Mouse (Mus musculus): Measurements from ENCODE around the gene Wdr3. TPM values are rescaled to one million over a fixed set of nuclear protein-coding genes. Genes with fewer than 3 reads are reported as not detected.

The Wdr3 gene
- polyA plus RNA-seq (2015; fragmentation: Nextera tagmentation; extraction: Ambion mirVana): 28.1 and 34.3 TPM in 2 replicates

- Histone ChIP-seq H3K4me3 (replicated peaks) (peak within 1 kb of the TSS; percentile 94), H3K27ac (replicated peaks) (peak within 1 kb of the TSS; percentile 96), H3K9ac (replicated peaks) (peak within 1 kb of the TSS; percentile 98), H3K36me3 (peaks cover 31% of the 10 kb centered on the region), H3K4me1 (peaks cover 26% of the 10 kb centered on the region), H3K4me2 (peak within 1 kb of the TSS; percentile 75), H3K9me3 (replicated peaks) (no peaks in the 10 kb centered on the region), H3K27me3 (replicated peaks) (no peaks in the 10 kb centered on the region)
- WGBS: 0% methylated on average over 55 of the region's 55 CpGs
- peak; percentile 100 for ATAC-seq (ENCODE audit: low FRiP score)
Observed at GRCm38 (mm10) chr3:100162315-100163105, at the start of gene Wdr3, which contains the start of gene Gdap2. Gene Wdr3 (minus strand): TSS chr3:100162407. Gene Gdap2 (plus strand): TSS chr3:100162381.

- H3K36me3 ChIP-seq: peaks cover 54% of the 10 kb centered on the region
- no peak for ATAC-seq (ENCODE audit: low FRiP score)
- no peak overlapping the region for H3K27ac ChIP-seq (replicated peaks)
Observed at GRCm38 (mm10) chr3:100206973-100207372, 44.8 kb upstream of the Wdr3 start.

GRCm38 (mm10) chr3:100201554-100201953 is 39.3 kb upstream of the Wdr3 start:
- ATAC-seq (ENCODE audit: low FRiP score): no peak
- H3K4me2 ChIP-seq: no peak overlapping the region
- WGBS: 94% methylated on average over 7 of the region's 7 CpGs
- H3K9ac ChIP-seq (replicated peaks): no peak overlapping the region
- H3K4me1 ChIP-seq: no peaks in the 10 kb centered on the region
- no peak overlapping the region for H3K4me3 ChIP-seq (replicated peaks)
- no peaks in the 10 kb centered on the region for H3K9me3 ChIP-seq (replicated peaks)
- H3K36me3 ChIP-seq: peaks cover 69% of the 10 kb centered on the region
- H3K27ac ChIP-seq (replicated peaks): no peak overlapping the region
- H3K27me3 ChIP-seq (replicated peaks): no peaks in the 10 kb centered on the region

More at GRCm38 (mm10) chr3:100206973-100207372, 44.8 kb upstream of the Wdr3 start:
- H3K9me3 ChIP-seq (replicated peaks): no peaks in the 10 kb centered on the region
- no peaks in the 10 kb centered on the region for H3K27me3 ChIP-seq (replicated peaks)
- H3K4me1 ChIP-seq: no peaks in the 10 kb centered on the region
- no peak overlapping the region for H3K4me3 ChIP-seq (replicated peaks)
- H3K4me2 ChIP-seq: no peak overlapping the region
- WGBS: 87% methylated on average over 1 of the region's 1 CpGs
- no peak overlapping the region for H3K9ac ChIP-seq (replicated peaks)

GRCm38 (mm10) chr3:100194210-100194609 is 32.0 kb upstream of the Wdr3 start:
- H3K36me3 ChIP-seq: peaks cover 45% of the 10 kb centered on the region
- H3K4me3 ChIP-seq (replicated peaks): no peak overlapping the region
- peaks cover 4% of the 10 kb centered on the region; the same call in 1 of the 2 replicates for H3K4me1 ChIP-seq
- no peak for ATAC-seq (ENCODE audit: low FRiP score)
- no peaks in the 10 kb centered on the region for H3K27me3 ChIP-seq (replicated peaks)
- H3K9ac ChIP-seq (replicated peaks): no peak overlapping the region
- no peaks in the 10 kb centered on the region for H3K9me3 ChIP-seq (replicated peaks)
- WGBS: 46% methylated on average over 5 of the region's 5 CpGs
- H3K27ac ChIP-seq (replicated peaks): no peak overlapping the region
- H3K4me2 ChIP-seq: no peak overlapping the region

- H3K36me3 ChIP-seq: peaks cover 41% of the 10 kb centered on the region
- ATAC-seq (ENCODE audit: low FRiP score): peak; percentile 80
Observed at GRCm38 (mm10) chr3:100189861-100190260, 27.7 kb upstream of the Wdr3 start.

GRCm38 (mm10) chr3:100189444-100189843 is 27.2 kb upstream of the Wdr3 start:
- ATAC-seq (ENCODE audit: low FRiP score): peak; percentile 91
- Histone ChIP-seq H3K27ac (replicated peaks) (0 out of 2 replicates have a peak overlapping the region, but pooled peaks have one; percentile 13), H3K36me3 (peaks cover 44% of the 10 kb centered on the region)

More at GRCm38 (mm10) chr3:100189861-100190260, 27.7 kb upstream of the Wdr3 start:
- Histone ChIP-seq H3K27ac (replicated peaks) (0 out of 2 replicates have a peak overlapping the region, but pooled peaks have one; percentile 13), H3K9ac (replicated peaks) (no peak overlapping the region), H3K4me2 (no peak overlapping the region), H3K4me3 (replicated peaks) (no peak overlapping the region), H3K27me3 (replicated peaks) (no peaks in the 10 kb centered on the region), H3K9me3 (replicated peaks) (no peaks in the 10 kb centered on the region), H3K4me1 (peaks cover 4% of the 10 kb centered on the region; the same call in 1 of the 2 replicates)
- 52% methylated on average over 11 of the region's 11 CpGs for WGBS

GRCm38 (mm10) chr3:100180471-100180870 is 18.3 kb upstream of the Wdr3 start:
- H3K4me3 ChIP-seq (replicated peaks): no peak overlapping the region
- no peaks in the 10 kb centered on the region for H3K9me3 ChIP-seq (replicated peaks)
- H3K9ac ChIP-seq (replicated peaks): no peak overlapping the region
- no peak for ATAC-seq (ENCODE audit: low FRiP score)
- 88% methylated on average over 3 of the region's 3 CpGs for WGBS
- H3K4me1 ChIP-seq: no peaks in the 10 kb centered on the region
- H3K36me3 ChIP-seq: peaks cover 76% of the 10 kb centered on the region
- H3K27ac ChIP-seq (replicated peaks): no peak overlapping the region
- no peaks in the 10 kb centered on the region for H3K27me3 ChIP-seq (replicated peaks)
- H3K4me2 ChIP-seq: no peak overlapping the region

More at GRCm38 (mm10) chr3:100189444-100189843, 27.2 kb upstream of the Wdr3 start:
- no peak overlapping the region for H3K4me3 ChIP-seq (replicated peaks)
- H3K9ac ChIP-seq (replicated peaks): no peak overlapping the region
- H3K27me3 ChIP-seq (replicated peaks): no peaks in the 10 kb centered on the region
- H3K4me2 ChIP-seq: no peak overlapping the region
- H3K9me3 ChIP-seq (replicated peaks): no peaks in the 10 kb centered on the region
- peaks cover 4% of the 10 kb centered on the region; the same call in 1 of the 2 replicates for H3K4me1 ChIP-seq
- 19% methylated on average over 1 of the region's 1 CpGs for WGBS

GRCm38 (mm10) chr3:100176031-100176430 is 13.8 kb upstream of the Wdr3 start:
- Histone ChIP-seq H3K36me3 (peaks cover 83% of the 10 kb centered on the region), H3K27ac (replicated peaks) (no peak overlapping the region), H3K4me3 (replicated peaks) (no peak overlapping the region), H3K4me1 (no peaks in the 10 kb centered on the region), H3K4me2 (no peak overlapping the region), H3K27me3 (replicated peaks) (no peaks in the 10 kb centered on the region), H3K9me3 (replicated peaks) (no peaks in the 10 kb centered on the region), H3K9ac (replicated peaks) (no peak overlapping the region)
- ATAC-seq (ENCODE audit: low FRiP score): no peak
- WGBS: 91% methylated on average over 2 of the region's 2 CpGs

GRCm38 (mm10) chr3:100164991-100165390 is 2.8 kb upstream of the Wdr3 start:
- Histone ChIP-seq H3K9me3 (replicated peaks) (no peaks in the 10 kb centered on the region), H3K4me1 (peaks cover 26% of the 10 kb centered on the region), H3K4me3 (replicated peaks) (no peak overlapping the region), H3K4me2 (no peak overlapping the region), H3K9ac (replicated peaks) (no peak overlapping the region), H3K27ac (replicated peaks) (no peak overlapping the region), H3K27me3 (replicated peaks) (no peaks in the 10 kb centered on the region), H3K36me3 (peaks cover 26% of the 10 kb centered on the region)
- no peak for ATAC-seq (ENCODE audit: low FRiP score)

GRCm38 (mm10) chr3:100163556-100163955 is 1.3 kb upstream of the Wdr3 start:
- Histone ChIP-seq H3K4me1 (peaks cover 26% of the 10 kb centered on the region), H3K27ac (replicated peaks) (no peak overlapping the region), H3K4me2 (peak overlapping the region; percentile 75), H3K9me3 (replicated peaks) (no peaks in the 10 kb centered on the region), H3K27me3 (replicated peaks) (no peaks in the 10 kb centered on the region), H3K4me3 (replicated peaks) (0 out of 2 replicates have a peak overlapping the region, but pooled peaks have one; percentile 94), H3K36me3 (peaks cover 30% of the 10 kb centered on the region), H3K9ac (replicated peaks) (no peak overlapping the region)
- WGBS: 91% methylated on average over 2 of the region's 2 CpGs
- ATAC-seq (ENCODE audit: low FRiP score): no peak

- H3K9me3 ChIP-seq (replicated peaks): no peaks in the 10 kb centered on the region
- peak overlapping the region; percentile 75 for H3K4me2 ChIP-seq
- H3K4me1 ChIP-seq: peaks cover 26% of the 10 kb centered on the region
- H3K9ac ChIP-seq (replicated peaks): peak overlapping the region; percentile 98
- peak overlapping the region; percentile 96 for H3K27ac ChIP-seq (replicated peaks)
- ATAC-seq (ENCODE audit: low FRiP score): peak; percentile 13; the same call in 1 of the 2 replicates
- peak overlapping the region; percentile 94 for H3K4me3 ChIP-seq (replicated peaks)
- 1% methylated on average over 35 of the region's 35 CpGs for WGBS
- H3K27me3 ChIP-seq (replicated peaks): no peaks in the 10 kb centered on the region
- peaks cover 35% of the 10 kb centered on the region for H3K36me3 ChIP-seq
Observed at GRCm38 (mm10) chr3:100161665-100162314, 417 bp downstream of the Wdr3 start.

Data from neural tube, embryonic 15.5 days (tissue).